Mouse (Mus musculus) heart, adult 11 months (tissue): ENCODE results near the gene Kcnk15.

Experiments
- DNase-seq: peaks from one replicate; pipeline ENCODE4 v3.0.0; 2022

Gene Kcnk15

GRCm38 (mm10) chr2:163876830-163877498, 23.5 kb downstream of the Kcnk15 start:
- DNase-seq, result no peak

- no peak for DNase-seq
Observed at GRCm38 (mm10) chr2:163880891-163881290, 27.4 kb downstream of the Kcnk15 start.

- no peak for DNase-seq
Observed at GRCm38 (mm10) chr2:163882859-163883652, 29.6 kb downstream of the Kcnk15 start.

- DNase-seq, result no peak
Observed at GRCm38 (mm10) chr2:163889411-163889810, 36.0 kb downstream of the Kcnk15 start.

DNA sequence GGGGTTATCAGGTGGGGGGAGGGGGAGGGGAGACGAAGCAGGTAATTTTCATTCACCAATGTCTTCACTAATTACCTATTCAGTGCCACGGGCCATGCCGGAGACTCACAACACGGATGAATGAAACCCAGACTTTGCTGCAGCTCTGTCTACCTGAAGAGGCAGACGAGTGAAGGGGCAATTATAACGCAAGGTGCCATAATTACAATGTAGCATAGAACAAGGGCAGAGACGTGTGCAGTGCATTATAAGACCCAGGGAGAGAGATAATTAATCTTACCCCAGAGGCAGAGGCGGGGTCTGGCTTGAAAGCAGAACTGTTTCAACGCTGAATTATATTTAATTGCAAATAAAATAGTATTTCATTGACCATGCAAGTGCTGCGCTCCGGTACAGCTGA, 37.1 kb downstream of the Kcnk15 start:
- DNase-seq, result no peak

DNA sequence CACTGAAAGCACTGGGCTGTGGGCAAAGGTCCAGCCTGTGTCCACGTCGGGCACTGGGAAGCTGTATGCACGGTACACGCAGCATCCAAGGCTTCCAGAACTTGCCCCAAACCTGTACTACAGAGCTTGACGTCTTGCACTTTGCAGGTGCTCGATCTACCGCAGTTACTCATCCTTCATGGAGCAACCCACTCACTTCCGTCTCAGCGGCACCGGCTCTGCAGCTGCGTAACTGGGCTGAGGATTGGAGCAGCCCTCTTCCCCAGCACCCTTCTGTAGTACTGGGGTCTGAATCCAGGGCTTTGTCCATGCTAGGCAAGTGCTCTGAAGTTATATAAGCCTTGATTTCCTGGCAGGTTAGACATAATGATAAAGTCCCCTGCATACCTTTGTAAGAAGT, 37.8 kb downstream of the Kcnk15 start:
- DNase-seq, result no peak

DNA sequence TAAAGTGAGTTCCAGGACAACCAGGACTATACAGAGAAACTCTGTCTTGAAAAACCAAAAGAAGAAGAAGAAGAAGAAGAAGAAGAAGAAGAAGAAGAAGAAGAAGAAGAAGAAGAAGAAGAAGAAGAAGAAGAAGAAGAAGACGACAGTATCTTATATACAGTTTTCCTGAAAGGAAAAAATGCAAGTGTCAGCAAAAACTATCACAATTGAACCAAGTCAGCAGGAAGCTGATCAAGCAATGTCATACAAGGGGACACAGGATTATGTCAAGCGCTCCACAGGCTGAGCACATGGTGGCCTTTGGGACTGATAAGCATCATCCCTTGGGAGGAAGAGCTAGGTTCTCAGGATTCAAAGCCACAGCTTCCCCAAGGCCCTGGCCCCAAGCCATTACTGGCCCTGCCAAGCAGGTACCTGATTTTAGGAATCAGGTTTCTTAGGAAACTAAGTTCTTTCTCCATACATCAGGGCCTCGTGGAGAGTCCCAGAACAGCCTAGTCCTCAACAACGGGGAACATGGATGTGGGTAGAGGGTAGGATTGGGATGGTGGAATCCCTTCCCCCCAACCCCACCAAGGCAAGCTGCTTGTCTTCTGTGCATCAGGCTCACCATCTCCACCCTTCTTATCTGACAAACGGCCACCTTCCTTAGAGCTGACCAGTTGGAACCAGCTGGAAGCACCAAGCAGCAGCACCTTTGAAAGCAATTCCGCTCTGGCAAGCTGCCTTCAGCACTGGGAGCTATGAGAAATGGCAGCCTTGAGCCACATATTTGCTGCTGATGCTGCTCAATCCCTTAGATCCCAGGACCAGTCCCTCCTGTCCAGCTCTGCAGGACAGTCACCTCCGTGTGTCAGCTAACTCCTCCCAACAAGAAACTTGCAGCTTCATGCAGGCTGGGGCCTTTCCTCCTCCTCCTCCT, 40.3 kb downstream of the Kcnk15 start:
- no peak for DNase-seq

DNA sequence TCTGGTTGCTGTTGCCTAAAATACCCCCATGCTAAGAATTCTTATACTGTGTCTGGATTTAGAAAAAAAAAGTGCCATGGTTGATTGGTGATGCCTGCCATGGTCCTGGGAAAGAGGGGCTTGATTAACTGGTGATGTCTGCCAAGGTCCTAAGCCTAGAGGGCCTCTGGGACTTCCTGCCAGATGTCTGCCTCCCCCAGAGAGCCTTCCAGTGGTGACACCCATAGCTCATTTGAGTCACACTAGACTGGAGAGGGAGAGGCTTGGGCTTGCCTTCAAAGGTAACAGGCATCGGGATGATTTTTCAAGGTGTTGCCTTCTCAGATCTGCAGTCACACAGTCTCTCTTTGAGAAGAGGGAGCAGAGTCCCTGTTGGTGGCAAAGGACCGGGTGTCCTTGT, 41.7 kb downstream of the Kcnk15 start:
- DNase-seq, result no peak

DNA sequence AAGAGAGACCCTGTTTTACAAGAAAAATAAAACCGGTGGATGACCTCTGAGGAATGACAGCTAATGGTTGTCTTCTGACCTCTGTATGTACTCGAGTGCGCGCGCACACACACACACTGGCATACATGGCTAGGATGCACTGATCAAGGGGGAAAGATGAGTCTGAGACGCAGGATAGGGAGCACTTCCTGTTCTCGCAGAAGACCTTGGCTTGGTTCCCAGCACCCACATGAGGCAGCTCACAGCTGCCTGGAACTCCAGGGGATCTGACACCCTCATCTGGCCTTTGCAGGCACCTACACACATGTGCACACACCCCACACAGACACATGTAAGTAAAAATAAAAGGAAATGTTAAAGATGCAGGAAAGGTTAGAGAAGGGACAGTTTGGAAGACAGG, 43.6 kb downstream of the Kcnk15 start:
- DNase-seq, result no peak

GRCm38 (mm10) chr2:163897988-163898535, 44.6 kb downstream of the Kcnk15 start:
- DNase-seq, result no peak

DNA sequence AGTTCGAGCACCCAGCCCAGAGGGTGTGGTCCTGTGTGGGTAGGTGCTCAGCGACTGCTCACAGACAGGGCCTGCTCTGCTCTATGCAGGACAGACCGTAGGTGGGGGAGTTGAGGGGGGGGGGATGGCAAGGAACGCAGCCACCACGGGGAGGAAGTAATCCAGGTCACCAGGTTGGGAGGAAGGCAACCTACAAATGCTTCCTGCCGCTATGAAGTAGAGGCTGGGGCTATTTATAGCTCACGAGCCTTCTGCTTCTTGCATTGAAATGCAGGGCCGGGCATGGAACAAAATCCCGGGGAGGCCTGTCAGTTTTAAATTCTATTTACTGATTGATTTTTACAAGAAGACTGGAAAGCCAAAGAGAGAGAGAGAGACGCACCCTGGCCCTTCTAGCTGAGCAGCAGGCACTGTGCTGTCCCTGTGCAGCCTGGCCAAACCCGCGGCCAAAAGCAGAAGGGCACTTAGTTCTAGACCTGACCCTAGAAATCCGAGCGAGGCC, 46.5 kb downstream of the Kcnk15 start:
- no peak for DNase-seq

DNA sequence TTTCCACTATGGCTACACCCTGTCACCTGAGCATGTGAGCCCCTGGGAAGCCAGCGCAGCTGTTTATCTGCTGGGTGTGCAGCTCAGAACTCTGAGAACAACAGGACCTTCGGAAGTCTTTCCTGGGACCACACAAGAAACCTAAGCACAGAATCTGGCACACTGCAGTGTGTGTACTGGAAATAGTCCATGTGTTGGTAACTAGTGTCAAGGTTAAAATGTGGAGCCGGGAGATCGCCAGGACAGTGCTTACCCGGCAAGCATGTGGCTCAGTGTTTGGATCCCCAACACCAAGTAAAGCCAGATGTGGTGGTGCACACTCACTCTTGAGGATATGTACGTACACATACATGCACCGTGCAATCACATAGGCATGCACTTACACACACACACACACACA, 47.6 kb downstream of the Kcnk15 start:
- DNase-seq, result no peak

- no peak for DNase-seq
Observed at GRCm38 (mm10) chr2:163902448-163902847, 49.0 kb downstream of the Kcnk15 start.

- peak; percentile 90 for DNase-seq
Observed at GRCm38 (mm10) chr2:163903461-163903860, 50.0 kb downstream of the Kcnk15 start.

DNA sequence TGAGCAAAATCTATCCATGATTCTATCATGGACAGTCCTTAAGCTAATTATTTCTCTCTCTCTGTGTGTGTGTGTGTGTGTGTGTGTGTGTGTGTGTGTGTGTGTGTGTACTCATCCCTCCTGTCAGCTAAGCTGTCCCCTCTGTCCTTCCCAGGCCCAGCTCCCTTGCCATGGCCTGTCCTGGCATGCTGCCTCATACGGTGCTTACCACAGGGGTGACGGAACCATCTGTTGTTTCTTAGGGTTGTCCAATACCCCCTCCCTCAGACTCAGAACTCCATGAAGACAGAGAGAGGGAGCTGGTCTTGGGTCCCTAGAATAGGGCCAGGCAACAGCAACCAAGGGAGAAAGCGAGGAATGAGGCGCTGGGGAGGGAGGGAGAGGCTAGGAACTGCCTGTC, 50.9 kb downstream of the Kcnk15 start:
- DNase-seq, result no peak

DNA sequence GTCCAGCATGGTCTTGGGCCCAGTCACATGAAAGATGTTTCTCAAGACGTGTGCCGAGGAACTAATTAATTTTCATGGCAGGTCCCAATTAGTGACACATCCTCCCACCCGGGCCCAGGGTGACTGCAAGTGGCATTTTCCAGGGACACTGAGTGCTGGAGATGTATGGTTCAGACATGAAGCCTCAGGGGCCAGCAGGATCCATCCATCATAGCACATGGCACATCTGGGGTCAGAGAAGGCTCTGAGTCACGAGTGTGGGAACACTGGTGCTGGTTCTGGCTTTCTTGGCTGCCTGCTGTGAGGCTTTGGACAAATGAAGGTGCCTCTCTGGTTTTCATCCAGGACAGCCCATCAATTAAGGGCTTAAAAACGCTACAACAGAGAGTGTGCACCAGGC, 53.7 kb downstream of the Kcnk15 start:
- DNase-seq, result no peak
